Mouse (Mus musculus): Measurements from ENCODE around the gene Gm6460. TPM values are rescaled to one million over a fixed set of nuclear protein-coding genes. Genes with fewer than 3 reads are reported as not detected.

Gm6460 gene
- total RNA-seq (2023), result not detected

DNA sequence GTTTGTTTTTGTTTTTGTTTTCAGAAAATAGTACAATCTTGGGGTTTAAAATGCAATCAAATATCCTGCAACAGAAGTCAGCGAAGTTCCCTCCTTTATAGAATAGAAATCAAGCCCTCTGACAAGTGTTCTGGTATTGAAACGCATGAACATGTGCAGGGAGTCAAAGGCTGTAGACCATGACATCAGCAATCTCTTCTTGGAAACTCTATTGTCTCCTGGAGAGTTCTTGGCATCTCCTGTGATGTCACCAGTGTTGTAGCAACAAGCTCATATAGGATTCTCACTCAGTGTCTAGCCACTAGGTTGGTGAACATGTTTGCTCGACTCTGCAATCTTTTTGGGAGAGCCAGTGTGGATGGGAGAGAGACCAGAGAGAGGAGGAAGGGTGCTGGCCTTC is at the start of gene Gm6460:
TSS of gene Gm6460 (plus strand) at position 301 of the 400 bp plus-strand sequence.

Other genes with a start within 250 kb of the Gm6460 start
- gene Gm8897, start 178.5 kb upstream of the Gm6460 start, total RNA-seq (2023), result not detected
- not detected for gene Gm8906, start 92.2 kb upstream of the Gm6460 start, total RNA-seq (2023)
- gene Gm8922, start 87.0 kb downstream of the Gm6460 start, total RNA-seq (2023), result not detected
- not detected for gene Gm8926, start 175.6 kb downstream of the Gm6460 start, total RNA-seq (2023)